Mouse (Mus musculus): ENCODE data around the gene Kdm1a. TPM values are rescaled to one million over a fixed set of nuclear protein-coding genes. Genes with fewer than 3 reads are reported as not detected.

The Kdm1a gene
- polyA plus RNA-seq, 1 experiment from 2014 or later = 82.2 TPM

DNA sequence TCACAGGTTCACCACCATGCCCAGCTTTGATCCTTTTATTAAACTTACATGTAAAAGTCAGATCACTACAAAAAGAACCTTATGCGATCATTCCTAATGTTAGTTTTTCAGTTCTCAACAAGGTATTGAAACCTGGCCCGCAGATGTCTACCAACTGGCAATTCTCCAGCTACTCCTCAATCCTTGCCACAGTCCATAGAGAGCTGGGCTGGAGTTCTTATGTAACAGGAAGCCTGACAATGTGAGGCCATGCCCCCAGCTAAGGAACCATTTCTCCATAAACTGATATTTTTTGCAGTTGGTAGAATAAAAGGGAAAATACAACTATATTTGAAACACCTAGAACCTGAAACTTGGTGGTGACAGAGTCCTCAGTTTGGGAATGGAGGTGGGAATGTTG lies 42.8 kb downstream of the Kdm1a start:
- ATAC-seq = no peak
- no peak overlapping the region for H3K9ac ChIP-seq (replicated peaks; ENCODE audit: low read depth, low read length)
- peaks cover 41% of the 10 kb centered on the region for H3K36me3 ChIP-seq (ENCODE audit: control insufficient read depth, insufficient read depth)

DNA sequence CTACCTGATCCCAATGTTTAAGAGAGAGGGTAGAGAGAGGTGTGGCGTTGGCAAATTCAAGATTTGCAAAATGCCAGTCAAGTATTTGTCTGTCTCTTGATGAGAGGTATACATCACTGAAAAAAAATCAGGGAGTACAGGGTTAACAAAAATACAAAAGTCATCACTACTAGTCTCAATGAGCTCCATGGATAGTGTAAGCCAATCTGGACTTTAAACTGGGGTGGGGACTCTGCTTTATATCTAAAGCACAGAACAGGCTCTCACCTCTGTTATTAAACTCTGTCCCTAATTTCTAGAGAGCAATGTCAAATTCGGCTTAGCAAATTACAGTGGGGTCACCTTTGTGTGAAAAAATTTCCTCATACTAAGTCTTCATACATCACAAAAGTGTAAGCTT lies 44.9 kb downstream of the Kdm1a start:
- Histone ChIP-seq H3K9ac (replicated peaks; ENCODE audit: low read depth, low read length) (no peak overlapping the region), H3K27me3 (replicated peaks; ENCODE audit: control insufficient read depth, insufficient read depth, low read length) (no peaks in the 10 kb centered on the region), H3K4me2 (ENCODE audit: low read length) (no peak overlapping the region), H3K4me3 (replicated peaks; ENCODE audit: low read length) (no peak overlapping the region), H3K27ac (ENCODE audit: low read length) (no peak overlapping the region), H3K4me1 (replicated peaks; ENCODE audit: control insufficient read depth, insufficient read depth, low read length) (peaks cover 3% of the 10 kb centered on the region; the same call in 1 of the 2 replicates), H3K9me3 (ENCODE audit: control insufficient read depth, low read length) (no peaks in the 10 kb centered on the region), H3K36me3 (ENCODE audit: control insufficient read depth, insufficient read depth) (peaks cover 49% of the 10 kb centered on the region)
- no peak for ATAC-seq
- 90% methylated on average over 2 of the region's 2 CpGs for WGBS

More for the DNA sequence above, 42.8 kb downstream of the Kdm1a start:
- peaks cover 3% of the 10 kb centered on the region; the same call in 1 of the 2 replicates for H3K4me1 ChIP-seq (replicated peaks; ENCODE audit: control insufficient read depth, insufficient read depth, low read length)
- no peak overlapping the region for H3K4me2 ChIP-seq (ENCODE audit: low read length)
- no peaks in the 10 kb centered on the region for H3K27me3 ChIP-seq (replicated peaks; ENCODE audit: control insufficient read depth, insufficient read depth, low read length)
- no peak overlapping the region for H3K4me3 ChIP-seq (replicated peaks; ENCODE audit: low read length)
- H3K9me3 ChIP-seq (ENCODE audit: control insufficient read depth, low read length) = no peaks in the 10 kb centered on the region
- no peak overlapping the region for H3K27ac ChIP-seq (ENCODE audit: low read length)
- WGBS = 92% methylated on average over 2 of the region's 2 CpGs

DNA sequence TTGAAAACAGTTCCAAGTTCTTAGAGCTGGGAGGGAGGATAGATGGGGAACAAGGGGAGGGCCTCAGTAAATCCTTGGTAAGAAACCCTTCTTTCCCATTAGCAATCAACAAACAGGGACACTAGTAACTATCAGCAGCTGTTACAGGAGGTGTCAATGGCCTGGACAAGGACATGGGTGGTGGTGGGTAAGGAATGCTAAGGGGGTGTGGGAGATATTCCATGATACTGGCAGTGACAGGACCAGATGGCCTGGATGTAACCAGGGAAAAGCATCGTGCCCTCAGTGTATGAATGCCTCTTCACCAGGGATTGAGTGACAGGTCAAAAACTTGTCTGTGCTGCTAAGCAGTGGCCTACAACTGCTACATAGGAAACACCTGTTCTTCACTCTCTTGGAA lies 49.4 kb downstream of the Kdm1a start:
- Histone ChIP-seq H3K27ac (ENCODE audit: low read length) (no peak overlapping the region), H3K36me3 (ENCODE audit: control insufficient read depth, insufficient read depth) (peaks cover 49% of the 10 kb centered on the region), H3K9me3 (ENCODE audit: control insufficient read depth, low read length) (no peaks in the 10 kb centered on the region), H3K4me1 (replicated peaks; ENCODE audit: control insufficient read depth, insufficient read depth, low read length) (peaks cover 8% of the 10 kb centered on the region), H3K27me3 (replicated peaks; ENCODE audit: control insufficient read depth, insufficient read depth, low read length) (no peaks in the 10 kb centered on the region), H3K9ac (replicated peaks; ENCODE audit: low read depth, low read length) (no peak overlapping the region), H3K4me2 (ENCODE audit: low read length) (no peak overlapping the region), H3K4me3 (replicated peaks; ENCODE audit: low read length) (no peak overlapping the region)
- 68% methylated on average over 1 of the region's 1 CpGs for WGBS
- no peak for ATAC-seq

- no peak overlapping the region for H3K4me2 ChIP-seq (ENCODE audit: low read length)
- H3K27ac ChIP-seq (ENCODE audit: low read length) = peak overlapping the region; percentile 51
- H3K36me3 ChIP-seq (ENCODE audit: control insufficient read depth, insufficient read depth) = peaks cover 40% of the 10 kb centered on the region
- H3K9me3 ChIP-seq (ENCODE audit: control insufficient read depth, low read length) = no peaks in the 10 kb centered on the region
- H3K27me3 ChIP-seq (replicated peaks; ENCODE audit: control insufficient read depth, insufficient read depth, low read length) = no peaks in the 10 kb centered on the region
- no peak overlapping the region for H3K9ac ChIP-seq (replicated peaks; ENCODE audit: low read depth, low read length)
- ATAC-seq = peak; percentile 50; the same call in 1 of the 2 replicates
- peaks cover 14% of the 10 kb centered on the region for H3K4me1 ChIP-seq (replicated peaks; ENCODE audit: control insufficient read depth, insufficient read depth, low read length)
- 5% methylated on average over 1 of the region's 1 CpGs for WGBS
- no peak overlapping the region for H3K4me3 ChIP-seq (replicated peaks; ENCODE audit: low read length)
Observed at GRCm38 (mm10) chr4:136548381-136548801, 54.1 kb downstream of the Kdm1a start.

DNA sequence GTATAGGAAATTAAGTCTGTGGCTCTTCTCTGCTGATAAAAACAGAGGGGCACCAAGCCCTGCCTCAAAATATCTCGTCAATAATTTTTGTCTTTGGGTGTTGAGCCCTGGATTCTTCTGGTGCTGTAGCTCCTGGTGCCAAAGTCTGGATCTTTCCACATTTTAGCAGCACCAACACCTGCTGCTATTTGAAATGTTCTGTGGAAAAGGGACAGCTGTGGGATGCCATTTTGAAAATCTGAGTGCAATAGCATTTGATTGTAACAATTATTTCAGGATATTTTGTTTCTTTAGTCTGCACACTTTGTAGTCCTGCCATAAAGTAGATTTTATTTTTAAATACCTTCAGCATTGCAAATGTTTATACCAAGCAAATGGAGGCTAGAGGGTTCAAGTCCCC lies 54.8 kb downstream of the Kdm1a start:
- Histone ChIP-seq H3K4me3 (replicated peaks; ENCODE audit: low read length) (no peak overlapping the region), H3K27me3 (replicated peaks; ENCODE audit: control insufficient read depth, insufficient read depth, low read length) (no peaks in the 10 kb centered on the region), H3K4me2 (ENCODE audit: low read length) (no peak overlapping the region), H3K36me3 (ENCODE audit: control insufficient read depth, insufficient read depth) (peaks cover 41% of the 10 kb centered on the region), H3K4me1 (replicated peaks; ENCODE audit: control insufficient read depth, insufficient read depth, low read length) (peaks cover 14% of the 10 kb centered on the region), H3K9me3 (ENCODE audit: control insufficient read depth, low read length) (no peaks in the 10 kb centered on the region), H3K27ac (ENCODE audit: low read length) (peak overlapping the region; percentile 9), H3K9ac (replicated peaks; ENCODE audit: low read depth, low read length) (no peak overlapping the region)
- ATAC-seq = no peak
- 72% methylated on average over 1 of the region's 1 CpGs for WGBS

DNA sequence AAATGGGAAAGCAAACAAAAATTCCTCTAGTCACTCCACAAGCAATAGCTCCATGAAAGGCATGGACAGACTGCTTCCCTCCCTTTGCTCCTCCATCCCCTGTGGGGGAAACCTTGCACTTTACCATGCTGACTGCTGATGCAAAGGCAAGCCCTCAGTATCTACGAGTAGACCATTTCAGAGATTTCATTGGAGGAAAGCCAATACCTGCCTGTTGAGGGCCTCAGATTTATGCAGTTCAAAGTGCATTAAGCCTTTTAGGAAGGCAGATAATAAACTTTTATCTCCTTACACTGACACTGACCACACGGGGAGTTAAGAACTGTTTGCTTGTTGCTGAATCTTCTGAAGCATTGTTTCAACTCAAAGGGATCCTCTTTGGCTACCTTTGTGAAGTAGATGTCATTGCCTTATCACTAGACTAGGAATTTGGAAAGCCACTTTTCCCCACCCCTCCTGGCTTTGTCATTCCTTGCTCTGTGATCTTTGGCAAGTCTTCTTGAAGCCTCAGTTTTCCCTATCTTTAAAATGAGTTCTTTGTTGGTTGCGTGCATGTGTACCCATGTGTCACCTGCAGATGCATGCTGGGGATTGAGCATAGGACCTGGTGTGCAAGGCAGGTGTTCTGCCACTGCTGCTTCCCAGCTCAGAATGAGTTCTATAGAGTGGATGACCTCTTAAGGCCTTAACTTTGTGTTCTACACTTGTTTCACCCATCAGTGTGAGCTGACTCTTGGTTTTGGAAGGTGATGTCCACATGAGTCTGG lies 56.1 kb downstream of the Kdm1a start:
- Histone ChIP-seq H3K27ac (ENCODE audit: low read length) (no peak overlapping the region), H3K9me3 (ENCODE audit: control insufficient read depth, low read length) (no peaks in the 10 kb centered on the region), H3K36me3 (ENCODE audit: control insufficient read depth, insufficient read depth) (peaks cover 41% of the 10 kb centered on the region)

GRCm38 (mm10) chr4:136545151-136545550 lies 57.4 kb downstream of the Kdm1a start:
- Histone ChIP-seq H3K27ac (ENCODE audit: low read length) (0 out of 2 replicates have a peak overlapping the region, but pooled peaks have one; percentile 24), H3K9ac (replicated peaks; ENCODE audit: low read depth, low read length) (no peak overlapping the region), H3K27me3 (replicated peaks; ENCODE audit: control insufficient read depth, insufficient read depth, low read length) (no peaks in the 10 kb centered on the region), H3K4me2 (ENCODE audit: low read length) (no peak overlapping the region), H3K9me3 (ENCODE audit: control insufficient read depth, low read length) (no peaks in the 10 kb centered on the region), H3K36me3 (ENCODE audit: control insufficient read depth, insufficient read depth) (peaks cover 32% of the 10 kb centered on the region), H3K4me3 (replicated peaks; ENCODE audit: low read length) (no peak overlapping the region), H3K4me1 (replicated peaks; ENCODE audit: control insufficient read depth, insufficient read depth, low read length) (peaks cover 14% of the 10 kb centered on the region)
- ATAC-seq = no peak
- WGBS = 80% methylated on average over 3 of the region's 3 CpGs

More for the DNA sequence above, 56.1 kb downstream of the Kdm1a start:
- H3K4me1 ChIP-seq (replicated peaks; ENCODE audit: control insufficient read depth, insufficient read depth, low read length) = peaks cover 14% of the 10 kb centered on the region
- H3K9ac ChIP-seq (replicated peaks; ENCODE audit: low read depth, low read length) = no peak overlapping the region
- no peaks in the 10 kb centered on the region for H3K27me3 ChIP-seq (replicated peaks; ENCODE audit: control insufficient read depth, insufficient read depth, low read length)
- no peak for ATAC-seq
- no peak overlapping the region for H3K4me2 ChIP-seq (ENCODE audit: low read length)
- no peak overlapping the region for H3K4me3 ChIP-seq (replicated peaks; ENCODE audit: low read length)
- 85% methylated on average over 3 of the region's 3 CpGs for WGBS

DNA sequence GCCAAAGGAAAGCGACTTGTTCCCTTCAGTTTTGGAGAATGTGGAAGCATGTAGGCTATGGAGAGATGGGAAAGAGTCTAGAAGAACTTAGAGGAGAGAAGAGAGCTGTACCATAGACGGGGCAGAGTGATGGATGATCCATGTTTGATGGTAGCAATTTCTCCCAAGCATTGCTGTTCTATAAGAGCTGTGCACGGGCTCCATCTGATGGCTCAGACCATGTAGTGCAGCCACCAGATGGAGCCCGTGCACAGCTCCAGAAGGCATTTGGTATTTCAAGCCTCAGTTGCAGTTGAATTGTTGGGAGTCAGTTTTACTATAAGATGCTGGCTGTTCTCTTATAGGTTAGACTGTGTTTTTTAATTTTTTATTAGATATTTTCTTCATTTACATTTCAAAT lies 76.1 kb downstream of the Kdm1a start:
- Histone ChIP-seq H3K4me1 (replicated peaks; ENCODE audit: control insufficient read depth, insufficient read depth, low read length) (no peaks in the 10 kb centered on the region; the same call in 1 of the 2 replicates), H3K27me3 (replicated peaks; ENCODE audit: control insufficient read depth, insufficient read depth, low read length) (no peaks in the 10 kb centered on the region), H3K4me2 (ENCODE audit: low read length) (no peak overlapping the region), H3K4me3 (replicated peaks; ENCODE audit: low read length) (no peak overlapping the region), H3K27ac (ENCODE audit: low read length) (no peak overlapping the region), H3K9me3 (ENCODE audit: control insufficient read depth, low read length) (0 out of 2 replicates have a peak, but pooled peaks cover 2% of the 10 kb centered on the region), H3K36me3 (ENCODE audit: control insufficient read depth, insufficient read depth) (no peaks in the 10 kb centered on the region), H3K9ac (replicated peaks; ENCODE audit: low read depth, low read length) (no peak overlapping the region)
- ATAC-seq = peak; percentile 74
- WGBS = 20% methylated on average over 4 of the region's 4 CpGs

DNA sequence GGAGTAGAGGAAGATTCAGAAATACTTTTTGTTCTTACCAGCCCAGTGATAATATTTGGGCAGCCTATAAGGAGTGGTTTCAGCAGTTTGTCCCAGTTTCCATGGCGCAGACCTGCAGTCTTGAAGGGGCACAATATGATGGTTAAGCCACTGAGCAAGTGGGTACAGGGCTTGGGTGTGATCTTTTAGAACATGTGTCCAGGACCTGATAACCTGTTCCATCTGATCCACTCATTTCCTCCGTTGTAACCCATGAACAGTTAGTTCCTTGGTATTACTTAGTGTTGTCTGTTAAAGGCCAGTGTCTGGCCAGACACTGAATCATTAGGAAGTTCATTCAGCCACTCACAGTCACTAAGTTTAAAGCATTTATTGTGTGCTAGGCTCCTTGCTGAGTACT lies 78.2 kb downstream of the Kdm1a start:
- no peaks in the 10 kb centered on the region for H3K36me3 ChIP-seq (ENCODE audit: control insufficient read depth, insufficient read depth)

More for the DNA sequence above, 78.2 kb downstream of the Kdm1a start:
- 83% methylated on average over 2 of the region's 2 CpGs for WGBS
- Histone ChIP-seq H3K27ac (ENCODE audit: low read length) (no peak overlapping the region), H3K4me2 (ENCODE audit: low read length) (no peak overlapping the region), H3K4me1 (replicated peaks; ENCODE audit: control insufficient read depth, insufficient read depth, low read length) (no peaks in the 10 kb centered on the region; the same call in 1 of the 2 replicates), H3K9ac (replicated peaks; ENCODE audit: low read depth, low read length) (no peak overlapping the region), H3K9me3 (ENCODE audit: control insufficient read depth, low read length) (0 out of 2 replicates have a peak, but pooled peaks cover 2% of the 10 kb centered on the region), H3K4me3 (replicated peaks; ENCODE audit: low read length) (no peak overlapping the region), H3K27me3 (replicated peaks; ENCODE audit: control insufficient read depth, insufficient read depth, low read length) (no peaks in the 10 kb centered on the region)
- no peak for ATAC-seq
